Mouse (Mus musculus): Measurements from ENCODE around the gene Asb8.

DNA sequence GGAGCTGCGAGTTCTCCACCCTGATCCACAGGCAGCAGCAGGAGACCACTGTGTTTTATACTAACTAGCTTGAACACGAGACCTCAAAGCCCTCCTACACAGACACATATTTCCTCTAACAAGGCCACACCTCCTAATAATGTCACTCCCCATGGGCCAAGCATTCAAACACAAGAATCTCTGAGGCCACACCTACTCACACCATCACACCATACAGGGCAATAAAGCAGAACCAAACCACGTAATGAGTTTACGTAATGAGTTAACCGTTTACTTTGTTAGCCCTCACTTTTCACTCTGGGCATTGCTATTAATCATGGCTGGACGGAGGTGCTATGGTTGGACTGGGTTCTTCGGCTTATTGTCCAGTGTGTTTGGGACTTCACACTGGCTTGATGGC is 25.7 kb downstream of the Asb8 start:
- TF ChIP-seq POLR2A (IDR thresholded peaks at IDR 0.05; ENCODE audit: extremely low read depth, insufficient read depth, low read length) (no peak), CTCF (IDR thresholded peaks at IDR 0.05; ENCODE audit: low read depth, low read length) (no peak)
